Mouse (Mus musculus) C2C12 (cell line): Measurements from ENCODE around the gene Ift81.

Experiments used
- CTCF ChIP-seq: IDR thresholded peaks from one replicate; pipeline ENCODE4 v1.5.1; 2011; ENCODE audit not compliant: control insufficient read depth, insufficient read depth, insufficient read length
- MAX ChIP-seq: IDR thresholded peaks from one replicate; pipeline ENCODE4 v1.6.1; 2011; ENCODE audit warnings: mild to moderate bottlenecking, control low read depth
- MYOD1 ChIP-seq: IDR thresholded peaks from one replicate; pipeline ENCODE4 v1.6.1; 2011; ENCODE audit warnings: low read depth; ENCODE audit not compliant: control insufficient read depth, insufficient read length

GRCm38 (mm10) chr5:122502077-122502941 lies 112.0 kb downstream of the Ift81 start, which contains the start of gene Atp2a2:
- TF ChIP-seq CTCF (no peak), MYOD1 (no peak), MAX (no peak)
